26 mouse cellular contexts compared by ENCODE assay signal in genomic region chr2:105074196-105074595, GRCm38 (mm10). TPM values are rescaled to one million over a fixed set of nuclear protein-coding genes. Genes with fewer than 3 reads are reported as not detected.
DNase-seq lines count a peak whose midpoint lies in the region; ATAC-seq lines count a peak whose summit lies in the region.
"Had no signal": no experiment of that assay in that cellular context is flagged by ENCODE, and none has a peak within 500 bp of the region (broad histone marks: within the 10 kb centered on the region; RNA-seq: fewer than 3 reads in every experiment).

No protein-coding gene starts in this region.

- WGBS in kidney, embryonic 15.5 days, result 25% methylated on average over 4 of the region's 4 CpGs
- WGBS in neural tube, embryonic 15.5 days, result 46% methylated on average over 4 of the region's 4 CpGs

- no peak overlapping the region for H3K4me3 ChIP-seq in kidney, embryonic 15.5 days (replicated peaks)
- no peak overlapping the region for H3K4me3 ChIP-seq in neural tube, embryonic 15.5 days (replicated peaks)
- H3K4me3 ChIP-seq: heart, embryonic 13.5 days; hindbrain, embryonic 13.5 days; limb, embryonic 12.5 days; liver, embryonic 12.5 days had no signal

- peaks cover 34% of the 10 kb centered on the region for H3K4me1 ChIP-seq in kidney, embryonic 15.5 days
- H3K4me1 ChIP-seq in neural tube, embryonic 15.5 days, result no peaks in the 10 kb centered on the region
- H3K4me1 ChIP-seq: hindbrain, embryonic 13.5 days; liver, embryonic 12.5 days had no signal

- H3K4me2 ChIP-seq in kidney, embryonic 15.5 days, result no peak overlapping the region
- H3K4me2 ChIP-seq in neural tube, embryonic 15.5 days, result no peak overlapping the region
- H3K4me2 ChIP-seq: heart, embryonic 13.5 days; hindbrain, embryonic 13.5 days; limb, embryonic 12.5 days; liver, embryonic 12.5 days had no signal

- no peaks in the 10 kb centered on the region for H3K9me3 ChIP-seq in kidney, embryonic 15.5 days (replicated peaks)
- no peaks in the 10 kb centered on the region for H3K9me3 ChIP-seq in neural tube, embryonic 15.5 days (replicated peaks)
- H3K9me3 ChIP-seq: heart, embryonic 13.5 days; hindbrain, embryonic 13.5 days; limb, embryonic 12.5 days; liver, embryonic 12.5 days had no signal

- 0 out of 2 replicates have a peak, but pooled peaks have one; percentile 31 for ATAC-seq in kidney, embryonic 15.5 days (replicated peaks; ENCODE audit: low FRiP score)
- ATAC-seq in neural tube, embryonic 15.5 days (ENCODE audit: low FRiP score), result no peak
- ATAC-seq: forebrain, postnatal 0 days; inflammation-experienced regulatory T-cells, adult 6 months; liver, embryonic 12.5 days had no signal

- H3K27ac ChIP-seq in kidney, embryonic 15.5 days, result no peak overlapping the region
- no peak overlapping the region for H3K27ac ChIP-seq in neural tube, embryonic 15.5 days (replicated peaks)
- H3K27ac ChIP-seq: heart, embryonic 13.5 days; hindbrain, embryonic 13.5 days; limb, embryonic 12.5 days; liver, embryonic 12.5 days had no signal

- no peak for DNase-seq in kidney, adult 11 months
- DNase-seq in ovary, postnatal 36 days (ENCODE audit: low spot score), result peak; percentile 74
- no peak for DNase-seq in ovary, postnatal 10 days (ENCODE audit: low spot score)
- DNase-seq in adrenal gland, postnatal 36 days, result peak; percentile 39 to 66
- DNase-seq in spleen, postnatal 36 days (ENCODE audit: low spot score in 2 of 2), result no peak
- DNase-seq: cerebellum, adult 9-11 months; embryo, embryonic 11 days; forebrain, postnatal 0 days; lung, adult 2 months; lung, postnatal 36 days had no signal

- no peaks in the 10 kb centered on the region for H3K36me3 ChIP-seq in kidney, embryonic 15.5 days
- H3K36me3 ChIP-seq in neural tube, embryonic 15.5 days, result no peaks in the 10 kb centered on the region
- H3K36me3 ChIP-seq: heart, embryonic 13.5 days; hindbrain, embryonic 13.5 days; limb, embryonic 12.5 days; liver, embryonic 12.5 days had no signal

- no peak overlapping the region for H3K9ac ChIP-seq in kidney, embryonic 15.5 days
- H3K9ac ChIP-seq in neural tube, embryonic 15.5 days (replicated peaks), result no peak overlapping the region
- H3K9ac ChIP-seq: forebrain, postnatal 0 days; heart, embryonic 13.5 days; hindbrain, embryonic 13.5 days; limb, embryonic 12.5 days; liver, embryonic 12.5 days had no signal

- no peaks in the 10 kb centered on the region for H3K27me3 ChIP-seq in kidney, embryonic 15.5 days
- H3K27me3 ChIP-seq in neural tube, embryonic 15.5 days (replicated peaks), result no peaks in the 10 kb centered on the region
- H3K27me3 ChIP-seq: heart, embryonic 13.5 days; hindbrain, embryonic 13.5 days; limb, embryonic 12.5 days; liver, embryonic 12.5 days had no signal

RNA-seq across cellular contexts. Expression of gene Gm11060, which starts 17.6 kb away (rescaled TPM):
- not detected in 2 replicates for polyA plus RNA-seq in kidney, embryonic 15.5 days (2015; fragmentation: Nextera tagmentation; extraction: Ambion mirVana)
- total RNA-seq in adrenal gland, postnatal 36 days (2021), result not detected
- polyA plus RNA-seq in neural tube, embryonic 15.5 days (2015; fragmentation: Nextera tagmentation; extraction: Ambion mirVana), result not detected in 2 replicates
- total RNA-seq: forebrain, postnatal 0 days; gastrocnemius, adult 18-20 months; granulocyte monocyte progenitor cell, adult 5-6 weeks; heart, postnatal 25 days; layer of hippocampus, postnatal 10 days; midbrain, postnatal 0 days had no signal
- polyA plus RNA-seq: embryonic facial prominence, embryonic 14.5 days; forebrain, postnatal 0 days; heart, embryonic 13.5 days; hindbrain, embryonic 13.5 days; inflammation-experienced regulatory T-cells, adult 6 months; large intestine, adult 2 months; limb, embryonic 12.5 days; liver, embryonic 12.5 days; lung, adult 2 months; midbrain, postnatal 0 days; stomach, embryonic 14.5 days; thymus, postnatal 0 days had no signal

RNA-seq across cellular contexts. Expression of gene Wt1, which starts 52.1 kb away (rescaled TPM):
- polyA plus RNA-seq in kidney, embryonic 15.5 days (2015; fragmentation: Nextera tagmentation; extraction: Ambion mirVana), result 126 and 130 TPM in 2 replicates
- 1 to 10 TPM; 2.5 to 3.5 TPM for total RNA-seq in adrenal gland, postnatal 36 days (2021)
- 2.6 and 4.5 TPM in 2 replicates for polyA plus RNA-seq in neural tube, embryonic 15.5 days (2015; fragmentation: Nextera tagmentation; extraction: Ambion mirVana)
- total RNA-seq: granulocyte monocyte progenitor cell, adult 5-6 weeks; midbrain, postnatal 0 days had no signal
- polyA plus RNA-seq: inflammation-experienced regulatory T-cells, adult 6 months had no signal

RNA-seq across cellular contexts. Expression of gene Eif3m, which starts 57.3 kb away (rescaled TPM):
- polyA plus RNA-seq in kidney, embryonic 15.5 days (2015; fragmentation: Nextera tagmentation; extraction: Ambion mirVana), result 338 and 372 TPM in 2 replicates
- 100 to 1,000 TPM; 156 to 163 TPM for total RNA-seq in adrenal gland, postnatal 36 days (2021)
- 167 and 189 TPM in 2 replicates for polyA plus RNA-seq in neural tube, embryonic 15.5 days (2015; fragmentation: Nextera tagmentation; extraction: Ambion mirVana)

Comparison
In these comparisons a context has a peak if more than half of its experiments do, and no peak if none do; other contexts are left out.
1. DNase-seq: peak in ovary, postnatal 36 days (single experiment) and adrenal gland, postnatal 36 days (2 of 2); none in kidney, adult 11 months (single experiment), ovary, postnatal 10 days (single experiment) and spleen, postnatal 36 days (0 of 2).
2. RNA of gene Wt1, which starts 52.1 kb away (polyA plus RNA-seq): 126 to 130 TPM in kidney, embryonic 15.5 days; 2.6 to 4.5 TPM in neural tube, embryonic 15.5 days; every median in the first group is over 10 times any median in the second.